Mouse (Mus musculus) heart, embryonic 12.5 days (tissue): ENCODE measurements around the gene Smad3. TPM values are rescaled to one million over a fixed set of nuclear protein-coding genes. Genes with fewer than 3 reads are reported as not detected.

Experiments
- ATAC-seq: fragments of 200-750 bp; cut with Nextera tagmentation; 2 replicates; pipeline ENCODE4 v1.8.0; 2017; ENCODE audit warnings: moderate TSS enrichment, moderate library complexity; ENCODE audit not compliant: insufficient number of reproducible peaks, low FRiP score
- H3K27ac ChIP-seq: fragments of 300-500 bp; sonication (generic); 2 replicates; pipeline ENCODE4 v1.5.1; 2016; ENCODE audit warnings: mild to moderate bottlenecking, moderate library complexity; ENCODE audit not compliant: poor library complexity, severe bottlenecking
- H3K27me3 ChIP-seq: fragments of 300-500 bp; sonication (generic); replicated peaks from 2 replicates; pipeline ENCODE4 v1.6.1; 2016; ENCODE audit warnings: mild to moderate bottlenecking, moderate library complexity
- H3K36me3 ChIP-seq: fragments of 300-500 bp; sonication (generic); 2 replicates; pipeline ENCODE4 v1.6.1; 2016; ENCODE audit warnings: mild to moderate bottlenecking, moderate library complexity
- H3K4me1 ChIP-seq: fragments of 300-500 bp; sonication (generic); replicated peaks from 2 replicates; pipeline ENCODE4 v1.6.1; 2016; ENCODE audit warnings: mild to moderate bottlenecking
- H3K4me2 ChIP-seq: fragments of 300-500 bp; sonication (generic); 2 replicates; pipeline ENCODE4 v1.6.1; 2016; ENCODE audit warnings: mild to moderate bottlenecking, moderate library complexity
- H3K4me3 ChIP-seq: fragments of 300-500 bp; sonication (generic); 2 replicates; pipeline ENCODE4 v1.5.1; 2016; ENCODE audit warnings: mild to moderate bottlenecking
- H3K9ac ChIP-seq: fragments of 300-500 bp; sonication (generic); 2 replicates; pipeline ENCODE4 v1.6.1; 2016; ENCODE audit warnings: mild to moderate bottlenecking, moderate library complexity
- H3K9me3 ChIP-seq: fragments of 300-500 bp; sonication (generic); replicated peaks from 2 replicates; pipeline ENCODE4 v1.6.1; 2016; ENCODE audit warnings: mild to moderate bottlenecking, moderate library complexity
- WGBS: fragments of 180-500 bp; shearing (Covaris S2); methylation state at CpG from one replicate; pipeline ENCODE4 v1.1.7; 2016; 5-methylcytosine and 5-hydroxymethylcytosine counted together
- polyA plus RNA-seq: library from polyadenylated mRNA; unstranded; fragments of >200 nt; fragmentation: Nextera tagmentation; extraction: Ambion mirVana; gene quantifications from 2 replicates; pipeline ENCODE4 v1.2.1, GENCODE M21; 2016

Gene Smad3
- polyA plus RNA-seq: 17.0 and 18.9 TPM in 2 replicates

- Histone ChIP-seq H3K9ac (peak within 1 kb of the TSS; percentile 90), H3K27ac (peak within 1 kb of the TSS; percentile 97), H3K4me2 (peak within 1 kb of the TSS; percentile 87), H3K9me3 (peaks cover 5% of the 10 kb centered on the region; the same call in 1 of the 2 replicates), H3K27me3 (no peaks in the 10 kb centered on the region), H3K4me1 (peaks cover 49% of the 10 kb centered on the region), H3K4me3 (peak within 1 kb of the TSS; percentile 74), H3K36me3 (no peaks in the 10 kb centered on the region)
- peak; percentile 87 for ATAC-seq
- WGBS: under 1% methylated on average over 54 of the region's 59 CpGs
Measured at GRCm38 (mm10) chr9:63757865-63758440, at the start of gene Smad3. Smad3 (minus strand) TSS chr9:63757994.

GRCm38 (mm10) chr9:63804847-63805246 lies 47.1 kb upstream of the Smad3 start:
- Histone ChIP-seq H3K36me3 (no peaks in the 10 kb centered on the region), H3K4me2 (no peak overlapping the region), H3K4me3 (no peak overlapping the region), H3K9ac (no peak overlapping the region), H3K27ac (no peak overlapping the region), H3K9me3 (no peaks in the 10 kb centered on the region), H3K27me3 (no peaks in the 10 kb centered on the region), H3K4me1 (peaks cover 31% of the 10 kb centered on the region)
- ATAC-seq: no peak
- WGBS: 56% methylated on average over 3 of the region's 3 CpGs

GRCm38 (mm10) chr9:63803181-63803591 lies 45.4 kb upstream of the Smad3 start:
- 9% methylated on average over 8 of the region's 8 CpGs for WGBS
- Histone ChIP-seq H3K4me1 (peaks cover 31% of the 10 kb centered on the region), H3K4me2 (peak overlapping the region; percentile 40), H3K9ac (no peak overlapping the region), H3K4me3 (no peak overlapping the region), H3K27ac (0 out of 2 replicates have a peak overlapping the region, but pooled peaks have one; percentile 40), H3K9me3 (no peaks in the 10 kb centered on the region), H3K27me3 (no peaks in the 10 kb centered on the region), H3K36me3 (no peaks in the 10 kb centered on the region)
- no peak for ATAC-seq

GRCm38 (mm10) chr9:63802504-63802903 lies 44.7 kb upstream of the Smad3 start:
- 79% methylated on average over 7 of the region's 7 CpGs for WGBS
- Histone ChIP-seq H3K27me3 (no peaks in the 10 kb centered on the region), H3K27ac (no peak overlapping the region), H3K9ac (no peak overlapping the region), H3K4me1 (peaks cover 30% of the 10 kb centered on the region), H3K9me3 (no peaks in the 10 kb centered on the region), H3K4me2 (no peak overlapping the region), H3K36me3 (no peaks in the 10 kb centered on the region), H3K4me3 (no peak overlapping the region)
- no peak for ATAC-seq

- H3K4me2 ChIP-seq: no peak overlapping the region
- no peaks in the 10 kb centered on the region for H3K9me3 ChIP-seq
- no peaks in the 10 kb centered on the region for H3K36me3 ChIP-seq
- H3K9ac ChIP-seq: no peak overlapping the region
- H3K27me3 ChIP-seq: no peaks in the 10 kb centered on the region
- H3K4me3 ChIP-seq: no peak overlapping the region
- 69% methylated on average over 5 of the region's 5 CpGs for WGBS
- H3K4me1 ChIP-seq: peaks cover 26% of the 10 kb centered on the region
- ATAC-seq: no peak
- no peak overlapping the region for H3K27ac ChIP-seq
Measured at GRCm38 (mm10) chr9:63802080-63802479, 44.3 kb upstream of the Smad3 start.

GRCm38 (mm10) chr9:63796429-63796828 lies 38.6 kb upstream of the Smad3 start:
- H3K9me3 ChIP-seq: no peaks in the 10 kb centered on the region
- no peaks in the 10 kb centered on the region for H3K27me3 ChIP-seq
- no peaks in the 10 kb centered on the region for H3K36me3 ChIP-seq
- no peak overlapping the region for H3K4me3 ChIP-seq
- peaks cover 37% of the 10 kb centered on the region for H3K4me1 ChIP-seq
- no peak overlapping the region for H3K4me2 ChIP-seq
- WGBS: 59% methylated on average over 3 of the region's 3 CpGs
- no peak for ATAC-seq
- H3K27ac ChIP-seq: no peak overlapping the region
- no peak overlapping the region for H3K9ac ChIP-seq

- Histone ChIP-seq H3K36me3 (no peaks in the 10 kb centered on the region), H3K4me3 (no peak overlapping the region), H3K27ac (no peak overlapping the region), H3K4me2 (peak overlapping the region; percentile 34; the same call in 1 of the 2 replicates), H3K4me1 (peaks cover 56% of the 10 kb centered on the region), H3K9ac (no peak overlapping the region), H3K9me3 (no peaks in the 10 kb centered on the region), H3K27me3 (no peaks in the 10 kb centered on the region)
- peak; percentile 69; the same call in 1 of the 2 replicates for ATAC-seq
- 24% methylated on average over 10 of the region's 10 CpGs for whole genome bisulfite sequencing
Measured at GRCm38 (mm10) chr9:63793731-63794495, 36.1 kb upstream of the Smad3 start.

GRCm38 (mm10) chr9:63791716-63792115 lies 33.9 kb upstream of the Smad3 start:
- Histone ChIP-seq H3K27ac (no peak overlapping the region), H3K9me3 (no peaks in the 10 kb centered on the region), H3K4me3 (no peak overlapping the region), H3K9ac (no peak overlapping the region), H3K36me3 (no peaks in the 10 kb centered on the region), H3K27me3 (no peaks in the 10 kb centered on the region), H3K4me1 (peaks cover 76% of the 10 kb centered on the region), H3K4me2 (no peak overlapping the region)
- WGBS: 52% methylated on average over 1 of the region's 1 CpGs
- ATAC-seq: no peak

GRCm38 (mm10) chr9:63791275-63791674 lies 33.5 kb upstream of the Smad3 start:
- Histone ChIP-seq H3K9me3 (no peaks in the 10 kb centered on the region), H3K4me3 (no peak overlapping the region), H3K4me2 (no peak overlapping the region), H3K27ac (no peak overlapping the region), H3K4me1 (peaks cover 81% of the 10 kb centered on the region), H3K9ac (no peak overlapping the region), H3K36me3 (no peaks in the 10 kb centered on the region), H3K27me3 (no peaks in the 10 kb centered on the region)
- 16% methylated on average over 6 of the region's 6 CpGs for WGBS
- peak; percentile 36; the same call in 1 of the 2 replicates for ATAC-seq

- no peak overlapping the region for H3K9ac ChIP-seq
- H3K36me3 ChIP-seq: no peaks in the 10 kb centered on the region
- H3K4me1 ChIP-seq: peaks cover 87% of the 10 kb centered on the region
- 83% methylated on average over 4 of the region's 4 CpGs for WGBS
- no peak overlapping the region for H3K4me2 ChIP-seq
- H3K27ac ChIP-seq: no peak overlapping the region
- H3K9me3 ChIP-seq: no peaks in the 10 kb centered on the region
- no peak overlapping the region for H3K4me3 ChIP-seq
- no peaks in the 10 kb centered on the region for H3K27me3 ChIP-seq
- ATAC-seq: no peak
Measured at GRCm38 (mm10) chr9:63790222-63790621, 32.4 kb upstream of the Smad3 start.

GRCm38 (mm10) chr9:63789386-63789785 lies 31.6 kb upstream of the Smad3 start:
- ATAC-seq: no peak
- peaks cover 81% of the 10 kb centered on the region for H3K4me1 ChIP-seq
- H3K27ac ChIP-seq: no peak overlapping the region

More at GRCm38 (mm10) chr9:63789386-63789785, 31.6 kb upstream of the Smad3 start:
- Histone ChIP-seq H3K9me3 (no peaks in the 10 kb centered on the region), H3K4me2 (no peak overlapping the region), H3K36me3 (no peaks in the 10 kb centered on the region), H3K9ac (no peak overlapping the region), H3K27me3 (no peaks in the 10 kb centered on the region), H3K4me3 (no peak overlapping the region)
- 33% methylated on average over 7 of the region's 7 CpGs for WGBS
